18 mouse cellular contexts compared by ENCODE assay signal in the genomic region with DNA sequence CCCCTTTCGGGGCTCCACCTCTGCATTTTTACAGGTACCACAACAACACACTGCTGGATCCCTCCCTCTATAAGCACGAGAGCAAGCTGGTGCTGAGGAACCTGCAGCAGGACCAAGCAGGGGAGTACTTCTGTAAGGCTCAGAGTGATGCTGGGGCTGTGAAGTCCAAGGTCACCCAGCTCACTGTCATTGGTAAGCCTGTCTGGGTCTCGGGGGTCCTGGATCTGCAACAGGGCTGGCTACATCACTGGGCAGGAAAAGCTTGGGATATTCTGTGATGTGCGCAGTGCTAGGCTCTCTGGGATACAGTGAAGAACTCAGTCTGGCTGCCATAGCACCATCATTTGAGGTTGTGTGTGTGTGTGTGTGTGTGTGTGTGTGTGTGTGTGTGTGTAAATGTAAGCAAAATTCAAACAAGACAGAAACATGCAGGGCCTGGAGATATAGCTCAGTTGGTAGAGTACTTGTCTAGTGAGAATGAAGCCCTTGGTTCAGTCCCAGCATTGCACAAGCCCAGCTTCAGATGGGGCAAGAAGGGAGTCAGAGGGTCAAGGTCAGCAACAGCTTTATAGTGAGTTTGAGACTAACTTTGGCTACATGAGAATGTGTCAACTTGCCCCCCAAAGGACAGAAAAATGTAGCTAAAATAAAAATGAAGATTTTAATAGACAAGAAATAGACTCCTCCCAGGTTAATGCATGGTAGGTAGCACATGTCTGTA. TPM values are rescaled to one million over a fixed set of nuclear protein-coding genes. Genes with fewer than 3 reads are reported as not detected.
"Had no signal": no experiment of that assay in that cellular context is flagged by ENCODE, and none has a peak within 500 bp of the region (broad histone marks: within the 10 kb centered on the region; RNA-seq: fewer than 3 reads in every experiment).

No protein-coding gene starts in this region.

- H3K4me1 ChIP-seq: liver, embryonic 13.5 days had no signal

- ATAC-seq: lung, postnatal 0 days had no signal

- H3K27me3 ChIP-seq: liver, embryonic 13.5 days had no signal

- H3K9ac ChIP-seq: liver, embryonic 13.5 days; lung, embryonic 14.5 days had no signal

- H3K27ac ChIP-seq: layer of hippocampus, adult 2 months; liver, embryonic 13.5 days; macrophage had no signal

- H3K4me3 ChIP-seq: layer of hippocampus, adult 2 months; liver, embryonic 13.5 days had no signal

- DNase-seq: kidney, adult 18-20 months; kidney, adult 9 months; kidney, postnatal 14 days; kidney, postnatal 4 days; layer of hippocampus, adult 9-11 months; liver, embryonic 13.5 days; lung, embryonic 14.5 days; midbrain, embryonic 14.5 days; thymus, adult 18-20 months; thymus, postnatal 14 days; thymus, postnatal 4 days had no signal

- H3K4me2 ChIP-seq: liver, embryonic 13.5 days; lung, embryonic 14.5 days had no signal

- H3K36me3 ChIP-seq: liver, embryonic 13.5 days had no signal

RNA-seq across cellular contexts. Expression of a gene that starts 11.0 kb away (rescaled TPM):
- total RNA-seq: layer of hippocampus, postnatal 25 days; left cerebral cortex, adult 18-20 months; left cerebral cortex, postnatal 36 days; megakaryocyte, adult 5-6 weeks had no signal
- polyA plus RNA-seq: lung, embryonic 14.5 days; macrophage had no signal
